Mouse (Mus musculus) G1E (cell line): ENCODE data around the gene Kif1b. TPM values are rescaled to one million over a fixed set of nuclear protein-coding genes. Genes with fewer than 3 reads are reported as not detected.

ENCODE experiments used
- ATAC-seq: 2 replicates; pipeline ENCODE4 v1.8.0; 2016; ENCODE audit warnings: mild to moderate bottlenecking; ENCODE audit not compliant: insufficient number of reproducible peaks, poor library complexity, low FRiP score, severe bottlenecking; ENCODE audit errors: extremely low read depth
- DNase-seq: peaks from one replicate; pipeline ENCODE4 v3.0.0; 2012; ENCODE audit warnings: low spot score
- H3K27me3 ChIP-seq: 2 replicates; pipeline ENCODE4 v1.6.1; 2012; ENCODE audit warnings: mild to moderate bottlenecking, low read length, inconsistent platforms; ENCODE audit not compliant: insufficient read depth
- H3K36me3 ChIP-seq: replicated peaks from 2 replicates; pipeline ENCODE3; 2012; ENCODE audit warnings: mild to moderate bottlenecking, inconsistent platforms
- H3K4me1 ChIP-seq: 2 replicates; pipeline ENCODE4 v1.6.1; 2012; ENCODE audit warnings: low read depth, low read length, inconsistent platforms, mixed read lengths; ENCODE audit not compliant: insufficient read depth
- H3K4me3 ChIP-seq: 2 replicates; pipeline ENCODE4 v1.5.1; 2012; ENCODE audit warnings: low read depth, mild to moderate bottlenecking, inconsistent platforms, low read length, moderate library complexity, mixed read lengths
- H3K9me3 ChIP-seq: replicated peaks from 2 replicates; pipeline ENCODE4 v1.6.1; 2012; ENCODE audit warnings: inconsistent platforms
- CTCF ChIP-seq: IDR thresholded peaks from 2 replicates; pipeline ENCODE4 v1.5.1; 2012; ENCODE audit warnings: low read depth, low read length, inconsistent platforms, mixed read lengths
- GATA1 ChIP-seq: IDR thresholded peaks from 2 replicates; pipeline ENCODE4 v1.6.1; 2012; ENCODE audit warnings: borderline replicate concordance, low read length, inconsistent platforms, mixed read lengths
- GATA2 ChIP-seq: IDR thresholded peaks from 2 replicates; pipeline ENCODE4 v1.6.1; 2012; ENCODE audit warnings: low read depth, low read length, inconsistent platforms, borderline replicate concordance
- POLR2AphosphoS5 ChIP-seq: IDR thresholded peaks from 2 replicates; pipeline ENCODE4 v1.6.1; 2012; ENCODE audit warnings: low read depth, low read length, inconsistent platforms; ENCODE audit not compliant: insufficient replicate concordance
- TAL1 ChIP-seq: conservative IDR thresholded peaks from 2 replicates; pipeline ENCODE4 v1.6.1; 2012; ENCODE audit warnings: low read depth, low read length, inconsistent platforms, mixed read lengths
- polyA plus RNA-seq: library from polyadenylated mRNA; stranded (reverse); fragments of >175 nt; gene quantifications from 2 replicates; pipeline ENCODE4 v1.2.3, GENCODE M21; 2012
- total RNA-seq, 2 experiments: library from RNA; stranded (forward) in 1 of 2; stranded (reverse) in 1 of 2; fragments of 200-1000 nt in 1 of 2; fragments of >200 nt in 1 of 2; fragmentation: Nextera tagmentation in 1 of 2; gene quantifications; 2 replicates each; pipeline ENCODE4 v1.2.3; 2014 to 2017

The Kif1b gene
- total and polyA plus RNA-seq, 3 experiments: 2.6 to 43.0 (median 32.7) TPM

DNA sequence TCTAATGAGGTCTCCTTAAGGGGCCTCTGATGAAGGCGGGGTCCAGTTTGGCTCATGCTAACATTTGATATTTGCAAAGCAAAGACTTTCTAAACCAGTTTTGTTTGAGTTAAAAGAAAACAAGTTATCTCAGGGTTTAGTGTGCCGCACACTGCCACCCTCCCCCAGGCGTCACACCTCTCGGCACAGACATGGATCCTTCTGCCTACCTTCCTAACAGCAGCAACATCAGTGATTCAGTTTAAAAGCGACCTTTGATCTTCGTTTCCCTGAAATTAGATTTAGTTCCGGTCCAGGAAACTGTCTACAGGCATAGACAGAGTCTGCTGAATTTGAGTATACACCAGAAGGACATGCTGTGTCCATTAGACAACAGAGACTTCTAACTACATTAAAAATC is 129.2 kb downstream of the Kif1b start:
- H3K9me3 ChIP-seq: no peaks in the 10 kb centered on the region
- peaks cover under 1% of the 10 kb centered on the region; the same call in 1 of the 2 replicates for H3K4me1 ChIP-seq
- H3K36me3 ChIP-seq: peaks cover 26% of the 10 kb centered on the region
- ATAC-seq: no peak
- DNase-seq: no peak
- no peak overlapping the region for H3K4me3 ChIP-seq
- H3K27me3 ChIP-seq: peaks cover 3% of the 10 kb centered on the region; the same call in 1 of the 2 replicates
- no peak for TF ChIP-seq POLR2AphosphoS5
- no peak for TF ChIP-seq TAL1
- no peak for TF ChIP-seq CTCF
- TF ChIP-seq GATA1: no peak
- no peak for TF ChIP-seq GATA2

DNA sequence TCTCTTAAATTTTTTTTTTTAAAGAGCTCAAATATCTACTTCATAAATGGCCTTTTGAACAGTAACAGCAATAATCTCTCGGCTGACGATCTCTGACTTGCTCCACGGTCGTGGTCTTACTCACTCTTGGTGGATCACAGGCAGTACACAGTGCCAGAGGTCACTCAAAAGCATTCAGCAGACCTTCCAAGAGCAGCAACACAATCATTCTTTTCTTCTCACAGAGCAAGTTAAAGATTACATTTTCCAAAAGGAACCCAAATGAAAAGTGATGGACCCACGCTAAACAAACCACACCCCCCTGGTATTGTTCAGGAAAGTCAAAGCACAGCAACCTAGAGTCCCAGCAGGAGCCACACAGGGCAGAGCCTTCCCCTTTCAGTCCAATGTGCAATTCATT is 130.4 kb downstream of the Kif1b start:
- no peak for TF ChIP-seq GATA2
- TF ChIP-seq TAL1: no peak
- no peak for TF ChIP-seq GATA1
- TF ChIP-seq POLR2AphosphoS5: no peak
- TF ChIP-seq CTCF: no peak
- ATAC-seq: no peak
- Histone ChIP-seq H3K27me3 (peaks cover 3% of the 10 kb centered on the region; the same call in 1 of the 2 replicates), H3K9me3 (no peaks in the 10 kb centered on the region), H3K4me1 (peaks cover 6% of the 10 kb centered on the region; the same call in 1 of the 2 replicates), H3K36me3 (peaks cover 21% of the 10 kb centered on the region), H3K4me3 (no peak overlapping the region)
- no peak for DNase-seq

DNA sequence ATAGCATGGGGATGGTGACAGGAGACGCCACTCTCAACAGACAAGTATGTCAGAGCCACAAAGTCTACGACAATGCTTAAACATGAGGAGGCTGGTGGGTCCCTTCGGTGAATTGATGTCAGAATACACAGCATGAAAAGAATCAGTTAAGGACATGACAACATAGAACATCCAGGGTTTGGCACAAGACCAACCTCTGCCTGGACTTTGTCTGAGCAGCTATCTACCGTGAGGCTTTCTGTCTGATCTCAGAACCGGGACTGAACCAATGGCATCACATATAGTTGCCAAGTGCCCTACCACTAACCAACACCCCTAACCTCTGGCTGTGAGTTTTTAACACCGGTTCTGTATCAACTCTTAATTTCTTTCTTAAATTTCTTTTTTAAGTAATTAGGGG is 130.8 kb downstream of the Kif1b start:
- TF ChIP-seq TAL1 (no peak), POLR2AphosphoS5 (no peak), CTCF (no peak), GATA1 (no peak), GATA2 (no peak)
- no peak for DNase-seq
- H3K4me1 ChIP-seq: peaks cover 10% of the 10 kb centered on the region
- ATAC-seq: no peak
- H3K4me3 ChIP-seq: no peak overlapping the region
- H3K9me3 ChIP-seq: no peaks in the 10 kb centered on the region
- peaks cover 3% of the 10 kb centered on the region; the same call in 1 of the 2 replicates for H3K27me3 ChIP-seq
- H3K36me3 ChIP-seq: peaks cover 17% of the 10 kb centered on the region

GRCm38 (mm10) chr4:149173661-149174060 is 133.8 kb downstream of the Kif1b start:
- H3K9me3 ChIP-seq: no peaks in the 10 kb centered on the region
- peaks cover 10% of the 10 kb centered on the region for H3K36me3 ChIP-seq
- no peak for ATAC-seq
- no peak overlapping the region for H3K4me3 ChIP-seq
- no peak for TF ChIP-seq GATA2
- H3K27me3 ChIP-seq: no peaks in the 10 kb centered on the region
- no peak for DNase-seq
- peaks cover 33% of the 10 kb centered on the region for H3K4me1 ChIP-seq

DNA sequence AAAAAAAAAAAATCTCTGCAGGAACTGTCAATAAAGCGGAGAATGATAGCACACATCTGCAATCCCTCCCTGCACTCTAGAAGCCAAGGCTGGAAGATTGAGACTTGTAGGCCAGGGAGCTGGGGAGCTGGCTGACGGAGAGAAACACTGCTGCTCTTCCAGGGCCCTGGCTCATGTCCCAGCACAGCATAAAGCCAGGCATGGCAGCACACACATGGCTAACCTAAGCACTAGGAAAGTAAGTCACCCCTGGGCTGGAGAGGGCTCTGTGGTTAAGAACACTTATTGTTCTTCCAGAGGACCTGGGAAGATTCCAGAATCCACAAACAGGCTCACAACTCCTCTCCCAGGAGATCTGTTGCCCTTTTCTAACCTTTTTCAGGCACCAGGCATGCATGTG is 134.8 kb downstream of the Kif1b start:
- Histone ChIP-seq H3K27me3 (no peaks in the 10 kb centered on the region), H3K4me3 (no peak overlapping the region), H3K36me3 (peaks cover 10% of the 10 kb centered on the region), H3K4me1 (peaks cover 42% of the 10 kb centered on the region), H3K9me3 (no peaks in the 10 kb centered on the region)
- no peak for DNase-seq
- TF ChIP-seq GATA2 (no peak), GATA1 (no peak), CTCF (no peak), TAL1 (no peak), POLR2AphosphoS5 (no peak)
- no peak for ATAC-seq

DNA sequence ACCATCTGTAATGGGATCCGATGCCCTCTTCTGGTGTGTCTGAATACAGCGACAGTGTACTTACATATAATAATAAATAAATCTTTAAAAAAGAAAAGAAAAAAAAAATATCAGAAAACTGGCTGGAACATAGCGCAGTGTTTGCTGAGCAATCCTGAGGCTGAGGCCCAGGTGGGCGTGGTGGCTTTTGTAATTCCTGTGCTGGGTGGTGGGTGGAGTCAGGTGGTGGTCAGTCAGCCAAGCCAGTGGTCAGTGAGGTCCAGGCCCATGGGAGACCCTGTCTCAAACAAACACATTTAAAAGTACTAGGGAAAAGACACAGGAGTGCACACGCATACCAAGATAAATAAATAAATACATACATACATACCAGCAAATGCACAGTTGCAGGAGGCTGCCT is 135.4 kb downstream of the Kif1b start:
- DNase-seq (no peak), ATAC-seq (no peak)
- no peaks in the 10 kb centered on the region for H3K9me3 ChIP-seq
- no peaks in the 10 kb centered on the region for H3K27me3 ChIP-seq
- TF ChIP-seq POLR2AphosphoS5 (no peak), TAL1 (no peak), GATA1 (no peak), CTCF (no peak), GATA2 (no peak)
- H3K36me3 ChIP-seq: peaks cover 10% of the 10 kb centered on the region
- H3K4me1 ChIP-seq: peaks cover 45% of the 10 kb centered on the region
- H3K4me3 ChIP-seq: no peak overlapping the region
